Mouse (Mus musculus): ENCODE results near the gene Eif5a.

GRCm38 (mm10) chr11:69912716-69913530, 8.8 kb downstream of the Eif5a start:
- no peak for TF ChIP-seq POLR2A (IDR thresholded peaks at IDR 0.05; ENCODE audit: borderline replicate concordance, low read depth, low read length)
- no peak for TF ChIP-seq CTCF (IDR thresholded peaks at IDR 0.05; ENCODE audit: low read depth, low read length)

Measured in bone marrow macrophage, adult 2 months (primary cell).